Mouse (Mus musculus) ZHBTc4 (cell line): Measurements from ENCODE around the gene Arl10.

Experiments used
- DNase-seq: peaks from one replicate; pipeline ENCODE4 v3.0.0-alpha.2; 2011; ENCODE audit warnings: low read depth, low spot score

The Arl10 gene

DNA sequence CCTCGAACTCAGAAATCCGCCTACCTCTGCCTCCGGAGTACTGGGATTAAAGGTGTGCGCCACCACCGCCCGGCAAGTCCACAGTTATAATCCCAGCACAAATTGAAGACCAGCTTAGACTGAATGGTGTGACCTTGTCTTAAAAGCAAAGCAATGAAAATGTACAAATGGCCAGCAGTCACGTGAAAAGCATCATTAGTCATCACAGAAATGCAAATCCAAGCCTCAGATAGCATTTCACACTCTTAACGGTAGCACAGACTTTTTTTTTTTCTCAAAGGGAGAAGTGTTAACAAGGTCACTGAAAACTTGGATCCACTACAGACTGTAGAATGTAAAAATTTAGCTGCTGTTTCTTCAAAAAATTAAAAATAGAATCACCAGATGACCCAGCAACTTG lies 41.5 kb downstream of the Arl10 start:
- DNase-seq = peak; percentile 28

DNA sequence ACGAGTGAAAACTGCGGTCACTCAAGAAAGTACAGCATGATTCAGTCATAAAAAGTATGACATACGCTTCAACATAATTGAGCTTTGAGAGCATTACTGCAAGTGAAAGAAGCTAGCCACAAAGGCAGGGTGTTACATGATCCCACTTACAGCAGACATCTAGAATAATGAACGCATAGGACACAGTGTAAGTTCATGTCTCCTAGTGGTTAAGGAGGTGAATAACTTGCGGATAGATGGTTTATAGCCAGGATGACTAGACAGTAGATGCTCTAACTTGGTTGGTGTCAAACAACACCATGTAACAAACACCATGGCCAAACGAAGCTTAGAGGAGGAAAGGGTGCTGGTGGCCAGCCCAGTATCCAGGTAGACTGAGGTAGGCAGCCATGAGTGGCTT lies 42.2 kb downstream of the Arl10 start:
- DNase-seq = peak; percentile 49

DNA sequence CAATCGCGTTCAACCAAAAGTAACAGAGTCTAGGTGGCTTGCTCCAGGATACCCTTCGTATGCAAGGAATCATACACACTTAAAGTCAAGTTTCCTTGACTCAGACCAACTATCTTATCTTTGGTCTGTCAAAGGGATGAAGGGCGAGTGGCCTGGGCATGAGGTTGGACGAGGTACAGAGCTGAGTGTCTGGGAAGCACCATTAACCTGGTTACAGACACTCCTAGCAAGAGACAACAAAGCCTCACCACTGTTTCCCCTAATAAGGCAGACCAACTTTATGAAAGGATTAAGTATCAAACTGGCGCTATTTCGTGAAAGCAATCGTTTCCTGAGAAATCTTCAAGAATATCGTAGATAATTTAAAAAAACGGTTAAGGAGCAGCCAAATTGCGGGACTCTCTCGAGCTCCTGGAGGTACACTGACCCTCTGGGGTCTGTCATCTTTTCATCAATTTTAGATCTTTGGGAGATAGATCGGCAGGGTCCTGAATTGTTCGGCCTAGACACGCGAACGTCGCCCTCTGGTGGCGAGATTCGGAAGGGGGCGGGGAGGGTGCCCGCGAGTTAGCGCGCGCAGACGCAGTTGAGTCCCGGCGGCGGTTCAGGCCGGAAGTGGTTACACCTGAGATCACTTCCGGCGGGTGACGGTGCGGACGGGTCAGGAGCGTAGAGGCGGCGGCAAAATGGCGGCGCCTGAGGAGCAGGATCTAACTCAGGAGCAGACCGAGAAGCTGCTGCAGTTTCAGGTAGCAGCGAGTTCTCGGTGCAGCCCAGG lies 46.5 kb downstream of the Arl10 start, which contains the start of gene Faf2:
TSS of gene Faf2 (plus strand) at position 630 of the 778 bp plus-strand sequence.
- peak; percentile 98 for DNase-seq

DNA sequence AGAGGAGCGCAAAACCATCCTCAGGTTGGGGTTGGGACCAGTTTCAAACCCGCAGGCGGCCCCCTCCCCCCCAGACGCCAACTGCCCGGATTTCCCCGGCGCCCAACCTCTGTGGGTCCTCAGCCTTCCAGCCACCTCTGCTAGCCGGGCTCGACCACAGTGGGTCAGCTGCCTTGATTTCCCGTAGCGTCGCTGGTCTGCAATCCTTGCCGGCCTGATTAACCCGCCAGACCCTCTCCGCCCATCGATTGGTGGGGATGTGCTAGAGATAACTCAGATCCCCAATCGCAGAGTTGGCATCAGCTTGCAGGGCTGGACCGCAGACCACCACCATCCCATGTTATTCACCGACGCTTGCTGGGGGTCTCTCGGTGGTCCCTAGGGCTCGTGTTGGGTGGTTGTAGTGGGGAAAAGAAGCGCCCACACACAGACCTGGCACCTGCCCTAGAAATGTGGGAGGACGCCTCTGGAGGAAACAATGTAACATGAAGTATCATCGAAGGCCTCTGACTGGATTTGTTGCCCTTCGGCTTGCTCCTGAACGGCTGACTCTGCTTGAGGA lies 47.2 kb downstream of the Arl10 start:
- peak; percentile 54 for DNase-seq

DNA sequence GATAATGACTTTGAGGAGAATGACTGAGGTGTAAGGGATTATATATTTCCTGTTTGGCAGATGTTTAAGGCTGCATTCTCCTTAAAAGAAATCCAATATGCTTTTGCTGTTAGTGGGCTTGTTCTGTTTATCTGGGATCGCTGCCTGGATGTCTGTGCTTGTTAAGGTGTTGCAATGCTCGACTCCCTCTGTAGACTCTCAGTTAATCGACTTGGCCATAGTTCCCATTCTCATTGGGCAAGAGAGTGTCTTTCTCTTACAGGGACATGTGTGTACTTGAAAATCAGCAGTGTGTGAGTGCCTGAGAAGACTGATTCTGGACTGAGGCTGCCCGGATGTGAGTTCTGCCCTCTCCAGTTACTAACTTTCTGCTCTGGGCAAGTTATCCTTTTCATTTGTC lies 54.3 kb downstream of the Arl10 start:
- DNase-seq = no peak
